Mouse (Mus musculus): ENCODE measurements around the gene D11Wsu47e.
A peak's percentile ranks its signal among the peaks of the same experiment; 100 is the strongest.
"Not testable (repeated sequence)": the region's sequence is repeated elsewhere in the genome, so short reads cannot be mapped to it uniquely, and the experiment has no call there.

Gene D11Wsu47e

DNA sequence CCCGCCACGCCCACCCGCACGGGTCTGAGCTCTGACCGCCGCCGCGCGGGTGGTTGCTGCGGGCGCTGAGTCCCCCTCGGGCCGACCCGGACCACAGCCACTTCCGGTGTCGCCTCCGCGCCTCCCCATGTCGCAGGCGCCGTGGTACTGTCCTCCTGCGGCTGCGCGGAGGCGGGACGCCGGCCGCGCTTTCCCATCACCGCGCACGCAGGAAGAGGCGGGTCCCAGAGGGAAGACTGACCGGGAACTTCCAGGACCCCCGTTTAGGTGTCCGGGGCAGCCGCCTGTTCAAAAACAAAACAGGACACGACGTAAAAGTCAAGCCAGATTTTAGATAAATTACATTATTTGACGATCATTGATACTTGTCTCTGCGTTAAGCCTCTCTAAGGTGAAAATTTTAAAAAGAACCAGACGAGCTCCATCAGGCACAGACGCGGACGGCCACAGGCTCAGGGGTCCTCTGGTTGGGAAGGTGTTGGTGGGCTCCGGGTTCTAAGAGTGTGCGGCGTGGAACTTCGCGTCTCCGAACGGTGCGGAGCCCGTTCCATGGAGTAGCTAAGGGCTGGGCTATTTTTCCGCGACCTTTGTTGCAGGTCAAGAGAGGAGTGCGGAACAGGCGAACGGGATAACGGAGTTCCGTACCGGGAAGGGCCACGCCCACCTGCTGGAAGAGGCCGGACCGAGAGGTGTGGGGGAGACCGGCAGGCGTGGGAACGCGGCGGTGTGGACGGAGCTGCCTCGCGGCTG lies at the start of gene D11Wsu47e, which contains the start of gene Fam104a:
Gene D11Wsu47e (plus strand): TSS at position 456 of the 750 bp plus-strand sequence.
Gene Fam104a (minus strand): TSS at position 199 of the 750 bp plus-strand sequence.
- peak; percentile 93 to 94 for DNase-seq (ENCODE audit: low spot score in 2 of 2)

DNA sequence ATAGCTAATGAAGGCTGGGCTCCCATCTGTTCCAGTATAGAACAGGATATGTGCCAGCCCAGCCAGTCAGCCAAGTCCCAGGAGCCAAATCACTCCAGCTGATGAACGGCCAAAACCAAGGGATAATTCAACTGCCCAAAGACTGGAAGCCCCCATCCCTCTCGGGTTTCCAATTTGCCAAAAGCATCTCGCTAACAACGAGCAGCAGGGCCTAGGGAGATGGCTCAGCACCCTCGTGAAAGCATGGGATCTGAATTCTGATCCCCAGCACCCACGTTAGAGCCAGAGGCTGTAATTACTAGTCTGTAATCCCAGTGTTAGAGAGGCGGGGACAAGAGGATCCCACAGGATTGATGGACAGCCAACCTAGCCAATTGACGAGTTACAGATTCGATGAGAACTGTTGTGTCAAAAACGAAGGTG lies 49.5 kb upstream of the D11Wsu47e start:
- DNase-seq (ENCODE audit: low spot score in 2 of 2), result no peak

DNA sequence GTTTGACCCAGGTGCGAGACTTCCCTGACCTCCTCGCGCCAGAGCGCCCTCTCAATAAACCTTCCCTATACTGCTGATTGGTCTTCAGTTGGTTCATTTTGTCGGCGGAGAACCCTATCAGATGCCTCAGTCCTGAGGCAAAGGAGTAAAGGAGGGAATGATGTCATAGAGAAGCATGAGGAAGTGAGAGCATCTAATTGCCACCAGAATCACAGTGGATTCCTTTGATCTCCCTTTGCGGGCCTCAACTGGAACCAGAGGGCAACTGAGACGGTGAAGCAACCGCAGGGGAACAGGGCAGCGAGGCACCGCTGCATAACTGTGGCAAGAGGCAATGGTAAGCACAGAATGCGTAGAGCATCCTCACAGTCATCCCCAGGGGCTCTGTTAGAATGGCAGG lies 45.5 kb upstream of the D11Wsu47e start:
- no peak for DNase-seq (ENCODE audit: low spot score in 2 of 2)

DNA sequence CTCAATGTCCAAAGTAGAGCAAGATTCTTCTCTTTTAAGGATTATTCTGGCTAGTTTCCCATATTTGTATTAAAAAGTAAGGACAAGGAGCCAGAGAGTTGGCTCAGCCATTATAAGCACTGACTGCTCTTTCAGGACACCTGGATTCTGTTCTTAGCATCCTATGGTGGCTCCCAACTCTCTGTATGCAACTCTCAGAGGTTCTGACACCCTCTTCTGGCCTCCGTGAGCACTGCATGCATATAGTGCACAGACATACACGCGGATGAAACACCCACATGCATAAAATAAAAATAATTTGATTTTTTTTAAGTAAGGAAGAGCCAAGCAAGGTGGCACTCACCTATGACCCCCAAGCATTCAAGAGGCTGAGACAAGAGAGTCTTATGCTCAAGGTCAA lies 39.0 kb upstream of the D11Wsu47e start:
- DNase-seq (ENCODE audit: low spot score in 2 of 2), result no peak

- DNase-seq (ENCODE audit: low spot score in 2 of 2), result peak; percentile 55 to 63
Observed at GRCm38 (mm10) chr11:113648152-113648551, 36.1 kb upstream of the D11Wsu47e start.

- DNase-seq (ENCODE audit: low spot score in 2 of 2), result no peak
Observed at GRCm38 (mm10) chr11:113648690-113649352, 35.4 kb upstream of the D11Wsu47e start, which contains the start of gene Cog1. TSS of gene Cog1 (plus strand) at chr11:113649169.

- peak in 1 of 2 experiments; percentile 39 for DNase-seq (ENCODE audit: low spot score in 2 of 2)
Observed at GRCm38 (mm10) chr11:113649353-113650210, 34.6 kb upstream of the D11Wsu47e start, which contains the start of gene Slc39a11. TSS of gene Slc39a11 (minus strand) at chr11:113650079.

DNA sequence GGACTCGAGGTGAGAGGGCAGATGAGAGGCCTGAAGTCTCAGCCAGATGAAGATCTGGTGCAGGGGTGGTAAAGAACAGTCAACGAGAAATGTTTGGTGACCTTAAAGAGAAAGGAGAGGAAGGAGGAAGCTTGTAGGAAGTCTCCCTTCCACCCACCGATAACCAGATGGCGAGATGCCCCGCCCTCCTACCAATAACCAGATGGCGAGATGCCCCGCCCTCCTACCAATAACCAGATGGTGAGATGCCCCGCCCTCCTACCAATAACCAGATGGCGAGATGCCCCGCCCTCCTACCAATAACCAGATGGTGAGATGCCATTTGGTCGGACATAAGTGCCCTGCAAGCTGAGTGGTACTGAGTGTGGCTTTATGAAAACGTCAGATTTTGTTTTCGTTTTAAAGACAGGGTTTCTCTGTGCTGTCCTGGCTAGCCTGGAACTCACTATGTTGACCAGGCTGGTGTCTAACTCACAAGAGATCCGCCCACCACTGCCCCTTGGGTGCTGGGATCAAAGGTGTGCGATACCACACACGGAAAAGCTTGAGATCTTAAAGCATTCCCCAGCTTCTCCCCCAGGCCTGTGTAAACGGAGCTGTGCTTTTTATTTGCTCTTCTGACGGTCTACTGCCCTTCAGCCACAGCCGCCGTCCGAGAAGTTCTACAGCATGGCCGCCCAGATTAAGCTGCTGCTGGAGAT lies 32.9 kb upstream of the D11Wsu47e start:
- no peak for DNase-seq (ENCODE audit: low spot score in 2 of 2)

DNA sequence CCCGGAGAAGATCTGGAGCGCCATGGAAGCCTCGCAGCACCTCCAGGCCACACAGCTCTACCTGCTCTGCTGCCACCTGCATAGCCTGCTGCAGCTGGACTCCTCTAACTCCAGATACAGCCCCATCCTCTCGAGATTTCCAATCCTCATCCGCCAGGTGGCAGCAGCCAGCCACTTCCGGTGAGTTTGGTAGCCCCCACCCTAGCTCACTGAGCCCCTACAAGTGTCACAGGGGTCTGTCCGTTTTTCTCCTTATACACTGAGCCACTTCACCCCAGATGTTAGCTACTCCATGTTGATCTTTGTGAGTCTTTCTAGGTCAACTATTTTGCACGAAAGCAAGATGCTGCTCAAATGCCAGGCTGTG lies 32.3 kb upstream of the D11Wsu47e start:
- no peak for DNase-seq (ENCODE audit: low spot score in 2 of 2)

- DNase-seq (ENCODE audit: low spot score in 2 of 2), result no peak
Observed at GRCm38 (mm10) chr11:113652516-113652915, 31.7 kb upstream of the D11Wsu47e start.

GRCm38 (mm10) chr11:113654105-113654504 lies 30.1 kb upstream of the D11Wsu47e start:
- no peak for DNase-seq (ENCODE audit: low spot score in 2 of 2)

DNA sequence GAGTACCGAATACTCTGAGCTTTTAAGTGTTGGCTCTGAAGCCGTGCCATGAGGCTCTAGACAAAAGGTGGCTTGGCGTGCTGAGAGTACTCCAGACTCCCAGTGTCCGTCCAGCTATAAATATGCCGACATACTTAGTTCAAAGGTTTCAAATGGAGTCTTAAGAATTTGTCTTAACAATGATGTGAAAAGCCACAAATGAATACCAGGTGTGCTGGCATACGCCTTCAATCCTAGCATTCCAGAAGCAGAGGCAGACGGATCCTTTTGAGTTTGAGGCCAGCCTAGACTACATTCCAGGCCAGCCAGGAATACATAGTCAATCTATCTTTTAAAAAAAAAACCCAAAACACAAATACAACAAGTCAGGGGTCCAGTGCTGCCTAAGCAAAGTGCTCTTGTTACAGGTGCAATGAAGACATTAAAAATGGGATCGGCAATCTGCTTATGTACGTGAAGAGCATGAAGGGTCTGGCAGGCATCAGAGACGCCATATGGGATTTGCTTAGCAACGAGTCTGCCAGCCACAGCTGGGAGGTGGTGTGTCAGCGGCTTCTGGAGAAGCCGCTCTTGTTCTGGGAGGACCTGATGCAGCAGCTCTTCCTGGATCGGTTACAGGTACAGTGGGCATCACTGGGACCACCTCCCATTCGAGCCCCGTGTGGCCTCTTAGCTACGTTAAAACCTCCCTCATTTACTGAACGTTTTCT lies 29.5 kb upstream of the D11Wsu47e start:
- no peak for DNase-seq (ENCODE audit: low spot score in 2 of 2)

DNA sequence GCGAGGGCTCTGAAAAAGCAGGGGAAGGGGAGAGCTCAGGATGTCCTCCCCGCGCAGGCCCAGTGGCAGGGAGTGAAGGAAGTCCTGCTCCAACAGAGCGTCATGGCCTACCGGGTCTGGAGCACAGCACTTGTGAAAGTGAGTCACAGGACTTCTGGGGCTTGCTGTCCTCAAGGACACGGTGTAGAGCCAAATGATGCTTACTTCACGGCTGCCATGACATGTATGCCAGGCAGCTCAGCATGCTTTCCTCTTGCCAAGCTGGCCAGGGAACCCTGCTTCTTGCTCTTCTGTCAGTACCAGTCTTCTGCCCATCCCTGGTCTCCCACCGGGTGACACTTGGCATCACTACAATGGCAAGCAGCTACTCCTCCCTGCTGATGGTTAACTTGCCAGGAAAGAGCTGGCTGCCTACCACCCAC lies 27.7 kb upstream of the D11Wsu47e start:
- no peak for DNase-seq (ENCODE audit: low spot score in 2 of 2)

- no peak for DNase-seq (ENCODE audit: low spot score in 2 of 2)
Observed at GRCm38 (mm10) chr11:113657221-113657620, 27.0 kb upstream of the D11Wsu47e start.

GRCm38 (mm10) chr11:113658319-113658718 lies 25.9 kb upstream of the D11Wsu47e start:
- no peak for DNase-seq (ENCODE audit: low spot score in 2 of 2)

DNA sequence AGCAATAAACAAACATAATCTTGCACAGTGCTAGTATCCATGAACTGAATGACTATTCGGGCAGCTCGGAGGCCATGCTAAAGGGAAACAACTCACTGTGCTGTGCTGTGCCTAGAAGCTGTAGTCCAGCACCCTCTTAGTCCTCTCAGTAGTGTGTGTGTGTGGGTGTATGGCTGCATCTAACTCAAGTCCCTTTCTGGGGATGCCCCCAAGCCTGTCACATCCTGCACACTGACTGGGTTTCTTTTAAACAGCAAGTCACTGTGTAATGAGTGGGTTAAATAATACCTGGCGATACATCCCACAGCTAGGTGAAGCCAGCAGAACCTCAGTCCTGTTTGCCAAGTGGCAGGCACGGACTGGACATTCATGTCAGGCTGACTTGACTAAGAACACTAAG lies 25.4 kb upstream of the D11Wsu47e start:
- DNase-seq (ENCODE audit: low spot score in 2 of 2), result no peak

DNA sequence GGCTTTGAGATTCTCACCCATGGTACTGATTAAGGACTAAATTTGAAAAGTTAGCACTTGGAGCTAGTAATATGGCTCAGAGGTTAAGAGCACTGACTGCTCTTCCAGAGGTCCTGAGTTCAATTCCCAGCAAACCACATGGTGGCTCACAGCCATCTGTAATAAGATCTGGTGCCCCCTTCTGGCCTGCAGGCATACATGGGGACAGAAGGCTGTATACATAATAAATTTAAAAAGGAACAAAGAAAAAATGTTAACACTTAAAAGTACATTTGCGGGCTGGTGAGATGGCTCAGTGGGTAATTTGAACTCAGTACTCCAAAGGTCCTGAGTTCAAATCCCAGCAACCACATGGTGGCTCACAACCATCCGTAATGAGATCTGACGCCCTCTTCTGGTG lies 24.0 kb upstream of the D11Wsu47e start:
- DNase-seq (ENCODE audit: low spot score in 2 of 2), result not testable (repeated sequence)

- DNase-seq (ENCODE audit: low spot score in 2 of 2), result no peak
Observed at GRCm38 (mm10) chr11:113660940-113661339, 23.3 kb upstream of the D11Wsu47e start.

- no peak for DNase-seq (ENCODE audit: low spot score in 2 of 2)
Observed at GRCm38 (mm10) chr11:113661835-113662351, 22.3 kb upstream of the D11Wsu47e start.

- no peak for DNase-seq (ENCODE audit: low spot score in 2 of 2)
Observed at GRCm38 (mm10) chr11:113664279-113664678, 19.9 kb upstream of the D11Wsu47e start.

All from right cerebral cortex, postnatal 36 days (tissue).